Mouse (Mus musculus) B cell, adult 2 months (primary cell): ENCODE data around the gene Pald1.

Experiments used
- DNase-seq, 2 experiments: peaks; one replicate each; pipeline ENCODE4 v3.0.0; 2022

Pald1 gene

GRCm38 (mm10) chr10:61402480-61402879 lies 19.1 kb upstream of the Pald1 start:
- no peak for DNase-seq

GRCm38 (mm10) chr10:61400407-61400806 lies 17.1 kb upstream of the Pald1 start:
- no peak for DNase-seq

- peak; percentile 65 to 68 for DNase-seq
These were observed 15.9 kb upstream of the Pald1 start for GRCm38 (mm10) chr10:61399156-61399734.

GRCm38 (mm10) chr10:61398125-61398524 lies 14.8 kb upstream of the Pald1 start:
- DNase-seq, result no peak

GRCm38 (mm10) chr10:61394476-61395136 lies 11.3 kb upstream of the Pald1 start:
- DNase-seq, result no peak

GRCm38 (mm10) chr10:61392584-61392983 lies 9.3 kb upstream of the Pald1 start:
- no peak for DNase-seq

GRCm38 (mm10) chr10:61390148-61390547 lies 6.8 kb upstream of the Pald1 start:
- DNase-seq, result no peak

DNA sequence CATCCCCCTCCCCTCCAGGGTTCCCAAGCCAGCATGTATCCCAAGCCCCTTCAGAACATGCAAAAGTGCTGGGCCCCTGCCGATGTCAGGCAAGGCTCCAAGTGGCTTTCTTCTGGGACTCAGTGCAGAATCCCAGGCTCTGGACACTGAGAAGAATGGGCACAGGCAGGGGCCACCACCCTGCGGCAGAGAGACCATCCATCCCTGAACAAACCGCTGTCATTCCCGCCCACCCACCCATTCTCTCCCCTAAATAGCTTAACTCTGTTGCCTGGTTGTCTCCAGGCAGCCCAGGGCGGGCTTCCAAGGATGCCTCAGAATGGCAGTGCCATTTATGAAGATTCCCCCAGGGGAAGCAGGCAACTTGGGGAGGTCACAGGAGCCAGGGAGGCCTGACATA lies 5.7 kb upstream of the Pald1 start:
- no peak for DNase-seq

DNA sequence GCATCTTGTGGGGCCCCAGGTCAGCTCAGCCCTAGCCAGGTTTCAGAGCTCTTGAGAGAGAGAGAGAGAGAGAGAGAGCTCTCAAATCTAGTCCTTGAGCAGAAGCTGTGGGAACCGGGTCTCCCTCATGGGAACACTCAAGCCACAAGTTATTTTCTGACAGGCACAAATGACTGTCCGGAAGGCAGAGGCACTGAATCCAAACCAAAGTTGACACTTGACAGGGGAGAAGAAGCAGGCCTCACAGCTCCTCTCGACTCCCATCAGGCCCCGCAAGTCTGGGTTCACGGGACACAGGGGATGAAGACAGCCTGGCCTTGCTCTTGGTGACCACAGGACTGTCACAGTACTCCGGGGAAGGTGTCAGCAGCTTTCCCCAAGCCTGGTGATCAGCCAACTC lies 3.0 kb upstream of the Pald1 start:
- no peak for DNase-seq

- no peak for DNase-seq
These were observed 1.8 kb upstream of the Pald1 start for GRCm38 (mm10) chr10:61385174-61385573.

DNA sequence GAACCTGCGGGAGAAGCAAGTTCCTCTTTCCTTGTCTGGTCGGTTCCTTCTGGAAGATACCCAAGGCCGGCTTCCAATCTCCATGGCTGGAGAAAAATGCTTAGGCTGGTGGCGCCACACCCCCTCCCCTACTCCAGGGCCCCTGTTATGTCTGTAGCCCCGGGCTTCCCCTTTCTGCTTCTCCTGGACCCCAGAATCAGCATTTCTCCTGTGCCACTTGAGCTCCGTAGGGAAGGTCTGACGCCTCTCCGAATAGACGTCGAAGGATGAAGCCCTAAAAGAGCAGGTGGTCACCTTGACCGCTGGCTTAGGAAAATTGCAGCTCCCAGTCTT lies 351 bp upstream of the Pald1 start:
- no peak for DNase-seq

- peak; percentile 10 to 11 for DNase-seq
These were observed 1.0 kb downstream of the Pald1 start for GRCm38 (mm10) chr10:61382281-61382731.

GRCm38 (mm10) chr10:61381823-61382222 lies 1.5 kb downstream of the Pald1 start:
- no peak for DNase-seq

- no peak for DNase-seq
These were observed 3.1 kb downstream of the Pald1 start for GRCm38 (mm10) chr10:61380186-61380585.

DNA sequence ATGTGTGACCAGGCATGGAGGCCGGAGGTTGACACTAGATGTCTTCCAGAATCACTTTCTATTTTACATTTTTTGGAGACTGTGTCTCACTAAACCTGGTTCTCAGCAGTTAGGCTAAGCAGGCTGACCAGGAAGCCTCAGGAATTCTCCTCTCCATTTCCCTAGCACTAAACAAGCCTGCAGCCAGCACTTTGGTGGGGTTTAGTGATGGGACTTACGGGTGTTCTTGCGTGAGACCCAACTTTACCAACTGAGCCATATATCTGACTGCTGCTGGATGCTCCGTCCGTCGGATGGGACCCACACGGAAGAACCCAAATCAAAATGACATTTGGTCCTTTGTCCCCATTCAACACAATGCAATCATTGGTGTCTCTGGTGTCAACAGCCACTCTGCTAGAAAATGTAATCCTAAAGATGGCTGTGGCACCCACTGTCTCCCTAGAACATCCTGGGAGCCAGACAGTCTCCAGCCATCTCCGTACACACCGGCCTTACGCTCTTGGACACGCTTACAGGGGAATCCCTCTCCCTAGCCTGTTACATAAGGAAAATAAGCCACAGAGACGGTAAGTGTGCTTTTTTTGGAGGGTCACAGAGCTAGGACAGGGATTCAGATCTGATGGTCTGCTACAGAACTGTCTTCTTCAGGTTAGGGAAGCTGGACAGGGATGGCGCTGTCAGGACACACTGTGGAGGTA lies 3.8 kb downstream of the Pald1 start:
- no peak for DNase-seq

- no peak for DNase-seq
These were observed 4.6 kb downstream of the Pald1 start for GRCm38 (mm10) chr10:61378698-61379097.

GRCm38 (mm10) chr10:61378050-61378449 lies 5.3 kb downstream of the Pald1 start:
- no peak for DNase-seq

DNA sequence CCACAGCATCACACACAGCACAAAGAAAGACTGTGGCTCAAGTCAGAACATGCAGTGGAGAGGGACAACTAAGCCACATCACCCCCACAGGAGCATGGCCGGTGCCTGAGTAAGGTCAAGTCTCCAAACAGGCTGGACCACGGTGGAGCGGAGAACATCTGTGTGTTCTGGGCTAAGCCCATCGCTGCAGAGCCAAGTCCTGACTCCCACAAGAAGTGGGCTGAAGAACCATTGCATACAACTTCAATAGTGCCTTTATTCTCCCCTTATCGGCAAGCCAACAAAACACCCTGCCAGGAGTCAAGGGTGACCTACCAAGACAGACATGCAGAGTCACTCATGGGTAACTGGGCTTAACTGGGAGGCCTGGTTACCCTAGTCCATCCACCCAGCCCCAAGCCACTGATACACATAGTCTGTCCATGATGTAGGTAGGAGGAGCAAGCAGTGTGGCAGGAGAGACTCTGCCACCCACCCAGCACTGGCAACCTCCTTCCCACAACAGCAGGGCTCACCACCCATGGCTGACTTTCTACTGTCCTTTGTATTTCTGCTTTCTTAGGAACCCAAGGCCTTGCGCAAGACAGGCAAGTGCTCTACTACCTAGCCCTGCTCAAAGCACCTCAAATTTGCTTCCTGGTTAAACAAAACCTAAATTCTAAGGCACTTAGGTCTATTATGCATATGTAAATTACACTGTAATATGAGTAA lies 8.4 kb downstream of the Pald1 start:
- DNase-seq, result no peak

GRCm38 (mm10) chr10:61374076-61374475 lies 9.3 kb downstream of the Pald1 start:
- DNase-seq, result no peak

DNA sequence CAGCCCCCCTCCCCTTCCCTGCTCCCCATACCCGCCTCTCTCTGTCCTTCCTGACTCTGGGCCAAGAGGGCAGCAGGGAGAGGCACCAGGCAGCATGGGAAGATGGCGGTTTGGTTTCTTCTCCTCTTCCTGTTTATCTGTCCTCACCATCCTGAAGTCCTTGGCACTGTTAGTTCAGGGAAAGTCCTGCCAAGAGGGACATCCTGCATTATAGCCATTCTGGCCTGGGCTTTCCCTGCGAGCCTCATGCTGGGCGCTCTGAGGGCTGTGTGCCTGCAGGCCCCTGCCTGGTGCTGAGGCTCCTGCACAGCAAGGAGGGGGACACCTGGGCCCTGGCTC lies 10.8 kb downstream of the Pald1 start:
- no peak for DNase-seq

DNA sequence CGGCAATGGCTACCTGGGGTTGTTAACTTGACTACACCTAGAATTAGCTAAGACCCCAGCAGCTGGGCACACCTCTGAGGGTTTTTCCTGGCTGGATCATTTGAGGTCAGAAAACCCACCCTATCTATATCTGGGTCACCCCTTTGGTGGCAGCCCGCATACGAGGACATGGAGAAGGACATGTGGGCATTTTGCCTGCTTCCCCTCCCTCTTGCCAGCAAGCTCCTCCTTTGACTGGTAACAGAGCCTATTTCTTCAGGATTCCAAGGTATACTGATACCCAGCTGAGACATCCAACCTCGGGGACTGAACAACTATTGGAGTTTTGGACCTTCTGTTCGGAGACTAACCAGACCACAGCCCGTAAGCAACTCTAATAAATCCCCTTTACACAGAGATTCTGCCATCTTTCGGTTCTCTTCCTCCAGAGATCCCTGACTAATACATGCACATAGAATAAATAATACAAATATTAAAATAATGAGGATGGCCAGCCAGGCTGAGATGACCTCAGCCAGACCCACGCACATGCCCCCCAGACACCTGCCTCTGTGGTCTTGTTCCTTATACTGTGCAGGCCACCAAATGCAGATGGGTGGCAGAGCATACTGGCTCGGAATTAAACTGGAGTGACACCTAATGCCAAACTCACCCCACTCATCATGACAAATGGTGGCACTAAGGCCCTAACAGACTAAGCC lies 11.3 kb downstream of the Pald1 start:
- DNase-seq, result no peak

- DNase-seq, result no peak
These were observed 12.9 kb downstream of the Pald1 start for GRCm38 (mm10) chr10:61370273-61370979.

GRCm38 (mm10) chr10:61369755-61370154 lies 13.6 kb downstream of the Pald1 start:
- DNase-seq, result no peak
